In the genomic region with DNA sequence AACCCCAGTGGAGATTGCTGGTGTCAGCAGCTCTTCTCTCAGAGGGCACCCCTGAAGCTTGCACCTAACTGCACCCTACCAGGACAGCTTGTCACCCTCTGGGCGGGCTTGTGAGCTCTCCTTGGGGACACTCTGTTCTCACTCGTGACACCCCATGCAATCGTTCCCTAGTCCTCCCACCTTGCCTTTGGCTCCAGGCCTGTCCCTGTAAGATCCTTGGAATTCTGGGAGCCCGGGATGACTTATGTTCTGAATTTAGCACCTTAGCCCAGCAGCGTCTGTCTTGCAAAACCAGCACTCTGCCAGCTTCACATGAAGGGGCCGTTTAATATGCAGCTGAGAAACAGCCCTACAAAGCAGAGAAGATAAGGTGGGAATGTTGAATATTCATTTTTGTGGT, we compare ENCODE assay signal across 20 mouse cellular contexts.
A peak's percentile ranks its signal among the peaks of the same experiment; 100 is the strongest.
DNase-seq lines count a peak whose midpoint lies in the region; ATAC-seq lines count a peak whose summit lies in the region.
"Had no signal": no experiment of that assay in that cellular context is flagged by ENCODE, and none has a peak within 500 bp of the region (broad histone marks: within the 10 kb centered on the region; RNA-seq: fewer than 3 reads in every experiment).

No protein-coding gene starts in this region.

- WGBS in kidney, embryonic 16.5 days: 50% methylated on average over 6 of the region's 6 CpGs

- H3K4me2 ChIP-seq in kidney, embryonic 16.5 days (replicated peaks; ENCODE audit: low read depth, low read length): no peak overlapping the region

- no peak overlapping the region for H3K4me3 ChIP-seq in kidney, embryonic 16.5 days (ENCODE audit: low read length)
- H3K4me3 ChIP-seq: erythroblast, embryonic 14.5 days had no signal

- peaks cover 39% of the 10 kb centered on the region for H3K27me3 ChIP-seq in kidney, embryonic 16.5 days (ENCODE audit: insufficient read depth, low read length)

- no peaks in the 10 kb centered on the region for H3K36me3 ChIP-seq in kidney, embryonic 16.5 days (ENCODE audit: insufficient read depth, low read length)

- H3K27ac ChIP-seq in kidney, embryonic 16.5 days (ENCODE audit: low read length): no peak overlapping the region
- H3K27ac ChIP-seq: hindbrain, postnatal 0 days; macrophage had no signal

- peak; percentile 94 for ATAC-seq in frontal cortex, adult (ENCODE audit: low TSS enrichment)
- no peak for ATAC-seq in kidney, embryonic 16.5 days (ENCODE audit: low FRiP score, low TSS enrichment)
- no peak for ATAC-seq in CD4-positive, CD25-positive, alpha-beta regulatory T cell, adult 4 months
- ATAC-seq: hindbrain, postnatal 0 days had no signal

- no peaks in the 10 kb centered on the region for H3K9me3 ChIP-seq in kidney, embryonic 16.5 days (ENCODE audit: low read length)

- no peak overlapping the region for H3K9ac ChIP-seq in kidney, embryonic 16.5 days (replicated peaks; ENCODE audit: low read length)

- peaks cover 9% of the 10 kb centered on the region for H3K4me1 ChIP-seq in kidney, embryonic 16.5 days (ENCODE audit: insufficient read depth, low read length)

- DNase-seq in layer of hippocampus, adult 9-11 months: peak; percentile 39
- DNase-seq in layer of hippocampus, postnatal 25 days (ENCODE audit: extremely low spot score in 1 of 2, low spot score in 1 of 2): no peak
- peak; percentile 68 to 82 for DNase-seq in left cerebral cortex, adult 18-20 months (ENCODE audit: low spot score in 2 of 2)
- peak; percentile 39 for DNase-seq in right cerebral cortex, postnatal 14 days
- DNase-seq: cerebellum, postnatal 25 days; gastrocnemius, postnatal 10 days; heart, adult 18-20 months; heart, postnatal 4 days; kidney, adult 11 months; kidney, postnatal 25 days; lung, adult 2 months; midbrain, embryonic 14.5 days; retina, postnatal 1 day; thymus, postnatal 36 days had no signal

Comparison
In these comparisons a context has a peak if more than half of its experiments do, and no peak if none do; other contexts are left out.
1. DNase-seq: peak in layer of hippocampus, adult 9-11 months (single experiment), left cerebral cortex, adult 18-20 months (2 of 2) and right cerebral cortex, postnatal 14 days (single experiment); none in layer of hippocampus, postnatal 25 days (0 of 2).